Mouse (Mus musculus): Measurements from ENCODE around the gene Dapp1. TPM values are rescaled to one million over a fixed set of nuclear protein-coding genes. Genes with fewer than 3 reads are reported as not detected.

The Dapp1 gene
- polyA plus RNA-seq, 1 experiment from 2014 or later: 13.0 TPM

GRCm38 (mm10) chr3:137887961-137888360 is 93.4 kb downstream of the Dapp1 start:
- WGBS: 79% methylated on average over 7 of the region's 7 CpGs
- Histone ChIP-seq H3K9me3 (no peaks in the 10 kb centered on the region), H3K27ac (replicated peaks) (no peak overlapping the region), H3K36me3 (peaks cover 59% of the 10 kb centered on the region), H3K27me3 (replicated peaks) (no peaks in the 10 kb centered on the region), H3K4me3 (no peak overlapping the region), H3K9ac (no peak overlapping the region), H3K4me1 (no peaks in the 10 kb centered on the region), H3K4me2 (no peak overlapping the region)
- no peak for ATAC-seq (ENCODE audit: extremely low read depth, insufficient number of reproducible peaks, low FRiP score, low TSS enrichment)

DNA sequence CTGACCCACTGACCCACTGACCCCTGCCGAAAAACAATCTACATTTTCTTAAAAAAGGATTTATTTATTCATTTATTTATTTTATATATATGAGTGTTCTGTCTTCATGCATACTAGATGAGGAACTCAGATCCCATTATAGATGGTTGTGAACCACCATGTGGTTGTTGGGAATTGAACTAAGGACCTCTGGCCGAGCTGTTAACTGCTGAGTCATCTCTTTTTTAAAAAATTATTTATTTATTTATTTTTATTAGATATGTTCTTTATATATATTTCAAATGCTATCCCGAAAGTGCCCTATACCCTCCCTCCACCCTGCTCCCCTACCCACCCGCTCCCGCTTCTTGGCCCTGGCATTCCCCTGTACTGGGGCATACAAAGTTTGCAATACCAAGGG is 100.3 kb downstream of the Dapp1 start:
- Histone ChIP-seq H3K4me3 (no peak overlapping the region), H3K4me2 (no peak overlapping the region), H3K27me3 (replicated peaks) (no peaks in the 10 kb centered on the region), H3K27ac (replicated peaks) (no peak overlapping the region), H3K36me3 (peaks cover 23% of the 10 kb centered on the region), H3K4me1 (peaks cover 7% of the 10 kb centered on the region; the same call in 1 of the 2 replicates), H3K9me3 (no peaks in the 10 kb centered on the region), H3K9ac (no peak overlapping the region)
- no peak for ATAC-seq (ENCODE audit: extremely low read depth, insufficient number of reproducible peaks, low FRiP score, low TSS enrichment)
- 88% methylated on average over 5 of the region's 5 CpGs for WGBS

Other genes with a start within 250 kb of the Dapp1 start
- 1,149 and 1,226 TPM in 2 replicates for gene H2afz, start 117.1 kb downstream of the Dapp1 start, polyA plus RNA-seq (2015; fragmentation: Nextera tagmentation; extraction: Ambion mirVana)
- gene Dnajb14, start 113.9 kb downstream of the Dapp1 start, polyA plus RNA-seq (2015; fragmentation: Nextera tagmentation; extraction: Ambion mirVana): 7.4 and 9.9 TPM in 2 replicates
- 85.4 and 105 TPM in 2 replicates for gene Lamtor3, start 63.0 kb downstream of the Dapp1 start, polyA plus RNA-seq (2015; fragmentation: Nextera tagmentation; extraction: Ambion mirVana)
- 9.4 and 11.1 TPM in 2 replicates for gene 1110002E22Rik, start 83.5 kb upstream of the Dapp1 start, polyA plus RNA-seq (2015; fragmentation: Nextera tagmentation; extraction: Ambion mirVana)
- 0.36 and 0.56 TPM in 2 replicates for gene Gm5105, start 85.8 kb upstream of the Dapp1 start, polyA plus RNA-seq (2015; fragmentation: Nextera tagmentation; extraction: Ambion mirVana)
- gene Trmt10a, start 161.9 kb upstream of the Dapp1 start, polyA plus RNA-seq (2015; fragmentation: Nextera tagmentation; extraction: Ambion mirVana): 8.5 and 10.1 TPM in 2 replicates
- gene Mttp, start 163.4 kb upstream of the Dapp1 start, polyA plus RNA-seq (2015; fragmentation: Nextera tagmentation; extraction: Ambion mirVana): 6.6 and 7.6 TPM in 2 replicates
- not detected in 2 replicates for gene 4930579F01Rik, start 212.3 kb upstream of the Dapp1 start, polyA plus RNA-seq (2015; fragmentation: Nextera tagmentation; extraction: Ambion mirVana)
- gene Adh7, start 236.2 kb upstream of the Dapp1 start, polyA plus RNA-seq (2015; fragmentation: Nextera tagmentation; extraction: Ambion mirVana): 0.11 TPM in 1 of 2 replicates, not detected in the other

Measured in heart, embryonic 13.5 days (tissue).